Mouse (Mus musculus) hindbrain, postnatal 0 days (tissue): ENCODE results near the gene Ccdc6. TPM values are rescaled to one million over a fixed set of nuclear protein-coding genes. Genes with fewer than 3 reads are reported as not detected.

Source experiments
- ATAC-seq: fragments of 200-750 bp; cut with Nextera tagmentation; 2 replicates; pipeline ENCODE4 v1.8.0; 2017; ENCODE audit warnings: mild to moderate bottlenecking, moderate TSS enrichment, moderate library complexity
- DNase-seq: peaks from one replicate; pipeline ENCODE4 v3.0.0-alpha.2; 2015; ENCODE audit warnings: low spot score
- H3K27ac ChIP-seq: fragments of 300-500 bp; sonication (generic); 2 replicates; pipeline ENCODE4 v1.5.1; 2014; ENCODE audit warnings: mild to moderate bottlenecking
- H3K27me3 ChIP-seq: fragments of 300-500 bp; sonication (generic); 2 replicates; pipeline ENCODE4 v1.6.1; 2014; ENCODE audit warnings: low read length, mixed read lengths; ENCODE audit not compliant: insufficient read depth
- H3K36me3 ChIP-seq: fragments of 300-500 bp; sonication (generic); 2 replicates; pipeline ENCODE4 v1.6.1; 2014; ENCODE audit warnings: low read length, mixed read lengths; ENCODE audit not compliant: insufficient read depth
- H3K4me1 ChIP-seq: fragments of 300-500 bp; sonication (generic); 2 replicates; pipeline ENCODE4 v1.6.1; 2014; ENCODE audit warnings: antibody characterized with exemption, low read length, mixed read lengths; ENCODE audit not compliant: insufficient read depth
- H3K4me2 ChIP-seq: fragments of 300-500 bp; sonication (generic); 2 replicates; pipeline ENCODE4 v1.6.1; 2014; ENCODE audit warnings: low read depth, mild to moderate bottlenecking, low read length, moderate library complexity, mixed read lengths
- H3K4me3 ChIP-seq: fragments of 300-500 bp; sonication (generic); 2 replicates; pipeline ENCODE4 v1.5.1; 2014; ENCODE audit warnings: low read length
- H3K9ac ChIP-seq: fragments of 300-500 bp; sonication (generic); replicated peaks from 2 replicates; pipeline ENCODE4 v1.6.1; 2014; ENCODE audit warnings: mild to moderate bottlenecking, low read length, moderate library complexity, mixed read lengths
- H3K9me3 ChIP-seq: fragments of 300-500 bp; sonication (generic); 2 replicates; pipeline ENCODE4 v1.6.1; 2016; ENCODE audit warnings: low read length, mixed read lengths
- CTCF ChIP-seq: IDR thresholded peaks from 2 replicates; pipeline ENCODE4 v1.5.1; 2016; ENCODE audit warnings: antibody characterized with exemption, control low read depth, low read depth
- WGBS: fragments of 180-500 bp; shearing (Covaris S2); extraction: QIAGEN DNeasy Blood & Tissue Kit; methylation state at CpG from one replicate; pipeline ENCODE4 v1.1.7; 2014; 5-methylcytosine and 5-hydroxymethylcytosine counted together
- polyA plus RNA-seq: library from polyadenylated mRNA; unstranded; fragments of >200 nt; fragmentation: Nextera tagmentation; extraction: Ambion mirVana; gene quantifications from 2 replicates; pipeline ENCODE4 v1.2.1, GENCODE M21; 2015
- total RNA-seq: library from RNA; depleted of rRNA; stranded (reverse); fragments of >200 nt; gene quantifications from 2 replicates; pipeline ENCODE4 v1.2.3, GENCODE M21; 2014

Ccdc6 gene
- total and polyA plus RNA-seq, 2 experiments from 2014 or later: 22.9 to 29.7 TPM

DNA sequence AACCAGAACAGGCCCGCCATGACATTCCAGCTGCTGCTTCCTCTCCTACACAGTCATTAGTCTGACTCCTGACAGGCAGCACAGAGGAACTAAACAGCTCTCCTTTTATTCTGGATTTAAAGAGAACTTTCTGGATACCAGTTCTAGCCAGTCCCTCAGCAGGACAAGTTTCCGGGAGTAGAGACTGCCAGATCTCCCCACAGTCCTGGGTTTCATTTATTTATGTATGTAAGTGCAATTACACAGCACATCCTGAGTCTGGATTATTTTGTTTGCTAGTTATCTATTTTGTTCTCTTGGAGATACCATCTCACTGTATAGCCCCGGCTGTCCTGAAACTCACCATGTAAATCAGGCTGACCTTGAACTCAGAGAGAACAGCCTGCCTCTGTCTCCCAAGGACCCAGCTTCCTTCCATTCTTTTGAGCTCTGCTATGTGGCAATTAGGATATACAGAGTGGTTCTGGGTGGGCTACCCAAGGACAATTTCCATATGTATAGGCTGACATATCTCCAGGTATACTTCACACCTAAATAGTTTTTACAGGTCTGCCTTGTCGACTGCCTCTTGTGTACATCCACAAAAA is 5.0 kb upstream of the Ccdc6 start:
- DNase-seq: no peak
- Histone ChIP-seq H3K27ac (no peak overlapping the region), H3K4me1 (0 out of 2 replicates have a peak, but pooled peaks cover 5% of the 10 kb centered on the region), H3K9me3 (peaks cover 7% of the 10 kb centered on the region; the same call in 1 of the 2 replicates), H3K36me3 (no peaks in the 10 kb centered on the region), H3K4me2 (no peak overlapping the region), H3K9ac (no peak overlapping the region), H3K27me3 (no peaks in the 10 kb centered on the region), H3K4me3 (no peak overlapping the region)
- ATAC-seq: no peak
- no peak for TF ChIP-seq CTCF
- WGBS: 73% methylated on average over 4 of the region's 4 CpGs

DNA sequence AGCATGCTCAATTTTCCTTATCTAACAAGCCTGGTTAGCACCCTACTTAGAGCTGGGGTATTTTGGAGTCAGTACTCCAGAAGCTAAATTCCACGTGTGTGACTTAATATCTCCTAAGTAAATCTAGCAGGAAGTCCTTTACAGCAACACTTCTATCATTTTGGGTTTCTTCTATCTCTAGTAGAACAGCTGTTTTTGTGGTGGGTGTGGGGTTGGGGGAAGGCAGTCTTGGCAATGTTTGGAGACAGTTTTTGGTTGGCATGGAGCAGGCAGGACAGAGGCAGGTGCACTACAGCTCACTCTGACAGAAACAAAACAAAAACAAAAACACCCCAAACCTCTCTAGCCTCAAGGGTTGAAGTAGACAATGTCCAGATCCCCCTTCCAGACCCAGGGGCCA is 3.1 kb upstream of the Ccdc6 start:
- H3K4me3 ChIP-seq: no peak overlapping the region
- H3K4me2 ChIP-seq: no peak overlapping the region
- ATAC-seq (no peak), DNase-seq (no peak)
- no peaks in the 10 kb centered on the region for H3K36me3 ChIP-seq
- H3K27ac ChIP-seq: no peak overlapping the region
- no peaks in the 10 kb centered on the region for H3K27me3 ChIP-seq
- H3K9ac ChIP-seq: no peak overlapping the region
- TF ChIP-seq CTCF: no peak
- WGBS: 61% methylated on average over 1 of the region's 1 CpGs
- no peaks in the 10 kb centered on the region for H3K9me3 ChIP-seq
- H3K4me1 ChIP-seq: peaks cover 7% of the 10 kb centered on the region

DNA sequence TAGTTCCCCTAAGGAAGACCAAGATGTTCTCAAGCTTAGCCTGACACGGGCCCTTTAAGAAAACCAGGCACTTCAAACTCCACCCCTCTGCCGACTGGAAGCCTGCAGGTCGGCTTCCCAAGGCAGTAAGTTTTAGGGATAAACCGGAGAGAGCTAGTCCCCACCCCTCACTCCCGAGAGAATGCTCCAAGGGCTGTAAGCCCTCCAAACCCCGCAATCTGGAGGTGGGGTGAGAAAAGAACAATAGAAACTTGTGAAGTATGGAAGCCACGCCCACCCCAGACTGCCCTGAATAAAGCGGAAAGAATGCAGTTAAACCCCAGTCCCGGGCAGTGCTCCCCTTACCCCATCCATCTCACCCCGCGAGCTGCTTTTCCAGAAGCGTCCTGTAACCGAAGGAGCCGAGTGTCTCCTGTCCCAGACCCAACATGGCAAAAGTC is 1.9 kb upstream of the Ccdc6 start:
- Histone ChIP-seq H3K27me3 (no peaks in the 10 kb centered on the region), H3K9me3 (no peaks in the 10 kb centered on the region), H3K4me2 (peak overlapping the region; percentile 92), H3K4me1 (peaks cover 12% of the 10 kb centered on the region), H3K4me3 (peak overlapping the region; percentile 49), H3K36me3 (no peaks in the 10 kb centered on the region), H3K9ac (peak overlapping the region; percentile 41), H3K27ac (peak overlapping the region; percentile 45; the same call in 1 of the 2 replicates)
- DNase-seq (peak; percentile 45), ATAC-seq (no peak)
- no peak for TF ChIP-seq CTCF
- under 1% methylated on average over 14 of the region's 14 CpGs for WGBS

DNA sequence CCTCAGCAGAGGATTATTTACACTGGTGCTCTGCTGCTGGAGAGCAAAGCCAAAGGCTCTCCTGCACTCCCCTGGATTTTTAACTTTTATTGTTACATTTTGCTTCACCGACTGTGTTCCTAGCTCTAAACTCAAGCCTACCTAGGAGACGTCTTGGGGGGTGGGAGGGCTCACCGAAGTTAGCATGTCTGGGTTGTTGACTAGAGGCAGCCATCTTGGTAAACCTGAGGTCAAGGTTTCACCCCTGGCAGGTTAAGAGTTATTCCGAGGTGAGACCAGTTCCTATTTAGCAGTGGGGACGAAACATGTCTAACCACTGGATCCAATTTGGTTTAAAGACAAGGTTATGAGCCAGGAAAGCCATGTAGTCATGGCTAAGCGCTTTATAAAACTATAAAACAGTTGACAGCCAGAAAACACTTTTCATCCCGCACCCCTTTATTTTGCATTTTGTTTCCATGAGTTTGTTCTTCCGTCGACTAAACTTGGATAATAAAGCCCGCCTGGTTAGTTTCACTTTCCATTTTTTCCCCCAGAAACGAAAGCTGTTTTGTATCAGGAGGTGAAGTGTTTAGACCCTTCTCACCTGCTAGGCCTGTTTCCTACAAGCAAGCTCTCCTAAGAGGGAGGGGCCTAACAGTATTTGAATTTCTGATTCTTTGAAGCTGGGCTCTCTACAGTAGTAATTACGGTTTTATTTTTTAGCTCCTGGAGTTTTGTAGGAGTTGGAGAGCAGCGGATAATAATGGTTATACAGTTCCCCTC is 1.2 kb upstream of the Ccdc6 start:
- H3K27me3 ChIP-seq: no peaks in the 10 kb centered on the region
- no peak overlapping the region for H3K9ac ChIP-seq
- peak overlapping the region; percentile 92 for H3K4me2 ChIP-seq
- H3K9me3 ChIP-seq: no peaks in the 10 kb centered on the region
- H3K4me1 ChIP-seq: peaks cover 12% of the 10 kb centered on the region
- H3K4me3 ChIP-seq: peak overlapping the region; percentile 49
- 26% methylated on average over 13 of the region's 13 CpGs for WGBS
- DNase-seq (no peak), ATAC-seq (no peak)
- H3K27ac ChIP-seq: peak overlapping the region; percentile 45; the same call in 1 of the 2 replicates
- no peaks in the 10 kb centered on the region for H3K36me3 ChIP-seq
- TF ChIP-seq CTCF: no peak

DNA sequence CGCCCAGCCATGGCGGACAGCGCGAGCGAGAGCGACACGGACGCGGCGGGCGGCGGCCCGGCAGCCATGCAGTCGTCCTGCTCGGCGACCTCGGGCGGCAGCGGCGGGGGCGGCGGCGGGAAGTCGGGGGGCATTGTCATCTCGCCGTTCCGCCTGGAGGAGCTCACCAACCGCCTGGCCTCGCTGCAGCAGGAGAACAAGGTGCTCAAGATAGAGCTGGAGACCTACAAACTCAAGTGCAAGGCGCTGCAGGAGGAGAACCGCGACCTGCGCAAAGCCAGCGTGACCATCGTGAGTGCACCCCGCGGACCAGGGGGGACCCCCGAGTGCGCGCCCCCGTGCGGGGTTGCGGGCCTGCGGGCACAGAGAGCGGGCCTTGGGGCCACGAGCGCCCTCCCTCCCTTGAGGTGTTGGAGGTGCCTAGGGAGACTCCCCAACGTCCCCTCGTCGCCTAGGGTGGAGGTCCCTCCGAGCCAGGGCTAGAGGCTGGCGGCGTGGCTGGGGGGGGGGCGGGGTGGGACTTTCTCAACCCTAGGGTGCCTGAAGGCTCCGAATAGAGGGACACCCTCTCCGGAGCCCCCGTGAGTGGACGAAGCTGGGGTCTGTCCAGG is 475 bp downstream of the Ccdc6 start:
- Histone ChIP-seq H3K4me3 (peak overlapping the region; percentile 99), H3K36me3 (no peaks in the 10 kb centered on the region), H3K4me1 (peaks cover 12% of the 10 kb centered on the region), H3K9me3 (no peaks in the 10 kb centered on the region), H3K27me3 (no peaks in the 10 kb centered on the region), H3K27ac (peak overlapping the region; percentile 87), H3K9ac (peak overlapping the region; percentile 89), H3K4me2 (peak overlapping the region; percentile 92)
- DNase-seq (no peak), ATAC-seq (peak; percentile 37)
- WGBS: under 1% methylated on average over 42 of the region's 58 CpGs
- TF ChIP-seq CTCF: no peak

DNA sequence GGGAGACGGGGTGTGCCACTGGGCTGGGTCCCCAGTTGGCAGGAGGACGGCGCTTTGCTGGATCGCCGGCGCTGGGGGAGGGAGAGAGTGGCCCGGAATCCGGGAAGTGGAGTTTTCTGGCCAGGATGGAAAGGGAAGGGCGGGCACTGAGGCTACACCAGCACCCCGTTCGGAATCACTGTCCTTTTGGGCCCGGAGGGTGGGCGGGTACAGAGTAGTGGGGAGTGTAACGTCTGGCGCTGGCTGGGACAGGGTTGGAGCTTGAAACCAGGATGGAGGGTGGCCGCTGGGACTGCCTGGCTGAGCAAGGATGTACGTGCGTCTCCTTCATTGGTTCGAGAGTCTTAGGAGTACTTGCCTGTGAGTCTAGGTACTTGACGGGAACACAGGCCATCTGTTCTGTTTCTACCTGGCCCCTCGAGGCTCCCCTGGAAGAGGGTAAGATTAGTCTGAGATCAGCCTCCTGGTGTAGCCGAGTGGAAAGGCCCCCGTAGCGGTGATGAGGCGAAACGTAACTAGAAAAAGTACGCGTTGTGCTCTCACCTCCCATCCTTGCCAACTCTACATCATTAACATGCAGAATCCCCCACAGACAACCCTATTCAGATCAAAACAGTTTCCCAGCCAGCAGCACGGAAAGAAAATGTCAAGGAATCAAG is 1.1 kb downstream of the Ccdc6 start:
- Histone ChIP-seq H3K27me3 (no peaks in the 10 kb centered on the region), H3K4me1 (peaks cover 12% of the 10 kb centered on the region), H3K4me3 (peak overlapping the region; percentile 99), H3K27ac (peak overlapping the region; percentile 87), H3K36me3 (no peaks in the 10 kb centered on the region), H3K4me2 (peak overlapping the region; percentile 92), H3K9ac (peak overlapping the region; percentile 89), H3K9me3 (no peaks in the 10 kb centered on the region)
- under 1% methylated on average over 29 of the region's 29 CpGs for WGBS
- DNase-seq (peak; percentile 79), ATAC-seq (peak; percentile 62)
- TF ChIP-seq CTCF: no peak
